Mouse (Mus musculus) CH12.LX (cell line): ENCODE measurements around the gene Zdhhc19.

Experiments used
- CTCF ChIP-seq, 2 experiments: IDR thresholded peaks in 1 of 2; conservative IDR thresholded peaks in 1 of 2; 2 replicates each; pipeline ENCODE4 v1.5.1; 2011 to 2012; ENCODE audit warnings: low read depth in 2 of 2, low read length in 2 of 2, improper control_type of control experiment in 1 of 2, inconsistent platforms in 1 of 2, mild to moderate bottlenecking in 1 of 2, moderate library complexity in 1 of 2
- POLR2A ChIP-seq: IDR thresholded peaks from 2 replicates; pipeline ENCODE4 v1.6.1; 2011; ENCODE audit warnings: low read depth, mild to moderate bottlenecking, improper control_type of control experiment, low read length
- ZNF384 ChIP-seq: IDR thresholded peaks from 2 replicates; pipeline ENCODE4 v1.6.1; 2012; ENCODE audit warnings: low read depth, low read length, improper control_type of control experiment, inconsistent platforms

DNA sequence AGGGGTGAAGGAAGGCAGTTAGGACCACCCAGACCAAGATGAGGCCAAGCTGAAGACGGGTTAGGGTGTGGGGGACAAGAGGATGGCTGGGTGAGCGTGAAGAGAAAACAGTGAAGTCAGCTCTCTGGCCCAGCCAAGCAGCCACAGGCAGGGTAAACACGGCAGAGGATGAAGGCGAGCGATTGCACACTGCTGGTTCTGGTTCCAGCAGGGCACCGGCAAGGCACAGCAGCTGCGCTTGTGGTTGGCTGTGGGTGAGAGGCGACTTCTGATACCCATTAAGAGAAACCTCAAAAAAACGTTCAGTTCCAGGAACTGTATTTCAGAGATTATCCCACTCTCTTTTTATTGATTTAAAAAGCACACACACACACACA lies 24.3 kb downstream of the Zdhhc19 start:
- TF ChIP-seq POLR2A = no peak
- no peak for TF ChIP-seq CTCF (conservative IDR thresholded peaks at IDR 0.05 in 1 of 2, IDR thresholded peaks at IDR 0.05 in 1 of 2; ENCODE audit: low read depth in 2 of 2, low read length in 2 of 2)
- peak; percentile 29; the same call in 1 of the 2 replicates for TF ChIP-seq ZNF384
